Mouse (Mus musculus) neural tube, embryonic 11.5 days (tissue): ENCODE data around the gene Lrp1. TPM values are rescaled to one million over a fixed set of nuclear protein-coding genes. Genes with fewer than 3 reads are reported as not detected.

Experiments used
- ATAC-seq: fragments of 200-750 bp; cut with Nextera tagmentation; 2 replicates; pipeline ENCODE4 v1.8.0; 2017; ENCODE audit warnings: moderate number of reproducible peaks, mild to moderate bottlenecking, moderate TSS enrichment, moderate library complexity; ENCODE audit not compliant: insufficient read depth, low FRiP score, low TSS enrichment
- DNase-seq: peaks from one replicate; pipeline ENCODE4 v3.0.0-alpha.2; 2015; ENCODE audit warnings: low spot score
- H3K27ac ChIP-seq: fragments of 300-500 bp; sonication (generic); 2 replicates; pipeline ENCODE4 v1.5.1; 2014; ENCODE audit warnings: low read depth, mild to moderate bottlenecking, low read length
- H3K27me3 ChIP-seq: fragments of 300-500 bp; sonication (generic); 2 replicates; pipeline ENCODE4 v1.6.1; 2014; ENCODE audit warnings: mild to moderate bottlenecking, low read length, mixed read lengths; ENCODE audit not compliant: control insufficient read depth, insufficient read depth
- H3K36me3 ChIP-seq: fragments of 300-500 bp; sonication (generic); 2 replicates; pipeline ENCODE4 v1.6.1; 2014; ENCODE audit warnings: mild to moderate bottlenecking, low read length, moderate library complexity, mixed read lengths; ENCODE audit not compliant: control insufficient read depth, insufficient read depth
- H3K4me1 ChIP-seq: fragments of 300-500 bp; sonication (generic); 2 replicates; pipeline ENCODE4 v1.6.1; 2014; ENCODE audit warnings: low read length, mixed read lengths; ENCODE audit not compliant: control insufficient read depth, insufficient read depth
- H3K4me2 ChIP-seq: fragments of 300-500 bp; sonication (generic); 2 replicates; pipeline ENCODE4 v1.6.1; 2014; ENCODE audit warnings: low read depth, mild to moderate bottlenecking, moderate library complexity
- H3K4me3 ChIP-seq: fragments of 300-500 bp; sonication (generic); 2 replicates; pipeline ENCODE4 v1.5.1; 2014; ENCODE audit warnings: low read depth, low read length
- H3K9ac ChIP-seq: fragments of 300-500 bp; sonication (generic); 2 replicates; pipeline ENCODE4 v1.6.1; 2014; ENCODE audit warnings: mild to moderate bottlenecking, low read length
- H3K9me3 ChIP-seq: fragments of 300-500 bp; sonication (generic); 2 replicates; pipeline ENCODE4 v1.6.1; 2016; ENCODE audit warnings: low read length; ENCODE audit not compliant: control insufficient read depth
- WGBS: fragments of 180-500 bp; shearing (Covaris S2); extraction: QIAGEN DNeasy Blood & Tissue Kit; methylation state at CpG from one replicate; pipeline ENCODE4 v1.1.7; 2014; 5-methylcytosine and 5-hydroxymethylcytosine counted together
- polyA plus RNA-seq: library from polyadenylated mRNA; unstranded; fragments of >200 nt; fragmentation: Nextera tagmentation; extraction: Ambion mirVana; gene quantifications from 2 replicates; pipeline ENCODE4 v1.2.1, GENCODE M21; 2014

Lrp1 gene
- polyA plus RNA-seq = 60.2 and 68.2 TPM in 2 replicates

- no peaks in the 10 kb centered on the region for H3K9me3 ChIP-seq
- peak within 1 kb of the TSS; percentile 83 for H3K4me2 ChIP-seq
- peaks cover 37% of the 10 kb centered on the region for H3K4me1 ChIP-seq
- ATAC-seq (peak; percentile 79), DNase-seq (peak; percentile 69)
- peak within 1 kb of the TSS; percentile 78 for H3K4me3 ChIP-seq
- WGBS = 0% methylated on average over 22 of the region's 32 CpGs
- peak within 1 kb of the TSS; percentile 86 for H3K27ac ChIP-seq
- H3K9ac ChIP-seq = peak within 1 kb of the TSS; percentile 85
- H3K27me3 ChIP-seq = no peaks in the 10 kb centered on the region
- H3K36me3 ChIP-seq = no peaks in the 10 kb centered on the region
Observed at GRCm38 (mm10) chr10:127620406-127621190, at the start of gene Lrp1. Lrp1 (minus strand) TSS chr10:127621148.

DNA sequence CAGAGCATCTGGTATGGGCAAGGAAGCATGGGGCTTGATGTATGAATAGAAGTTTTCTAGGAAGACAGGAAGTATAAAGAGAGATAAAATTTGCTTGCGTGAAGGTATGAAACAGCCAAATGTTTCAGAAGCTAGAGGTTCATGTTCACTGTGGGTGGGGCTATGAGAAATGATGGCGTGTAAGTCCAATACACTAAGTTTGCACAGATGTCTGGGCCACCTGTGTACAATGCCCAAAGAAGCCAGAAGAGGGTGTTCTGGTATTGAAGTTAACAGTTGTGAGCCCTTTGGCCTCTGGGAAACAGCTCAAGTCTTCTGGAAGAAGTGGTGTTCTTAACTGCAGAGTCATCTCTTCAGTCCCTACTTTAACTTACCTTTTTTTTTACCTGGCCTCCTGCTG lies 49.2 kb upstream of the Lrp1 start:
- ATAC-seq (no peak), DNase-seq (no peak)
- no peak overlapping the region for H3K4me2 ChIP-seq
- H3K27me3 ChIP-seq = peaks cover 26% of the 10 kb centered on the region
- no peaks in the 10 kb centered on the region for H3K9me3 ChIP-seq
- peaks cover 16% of the 10 kb centered on the region; the same call in 1 of the 2 replicates for H3K4me1 ChIP-seq
- no peak overlapping the region for H3K9ac ChIP-seq
- no peak overlapping the region for H3K4me3 ChIP-seq
- H3K27ac ChIP-seq = no peak overlapping the region
- 94% methylated on average over 2 of the region's 2 CpGs for WGBS
- H3K36me3 ChIP-seq = no peaks in the 10 kb centered on the region

GRCm38 (mm10) chr10:127669170-127669569 lies 48.2 kb upstream of the Lrp1 start:
- H3K4me2 ChIP-seq = no peak overlapping the region

DNA sequence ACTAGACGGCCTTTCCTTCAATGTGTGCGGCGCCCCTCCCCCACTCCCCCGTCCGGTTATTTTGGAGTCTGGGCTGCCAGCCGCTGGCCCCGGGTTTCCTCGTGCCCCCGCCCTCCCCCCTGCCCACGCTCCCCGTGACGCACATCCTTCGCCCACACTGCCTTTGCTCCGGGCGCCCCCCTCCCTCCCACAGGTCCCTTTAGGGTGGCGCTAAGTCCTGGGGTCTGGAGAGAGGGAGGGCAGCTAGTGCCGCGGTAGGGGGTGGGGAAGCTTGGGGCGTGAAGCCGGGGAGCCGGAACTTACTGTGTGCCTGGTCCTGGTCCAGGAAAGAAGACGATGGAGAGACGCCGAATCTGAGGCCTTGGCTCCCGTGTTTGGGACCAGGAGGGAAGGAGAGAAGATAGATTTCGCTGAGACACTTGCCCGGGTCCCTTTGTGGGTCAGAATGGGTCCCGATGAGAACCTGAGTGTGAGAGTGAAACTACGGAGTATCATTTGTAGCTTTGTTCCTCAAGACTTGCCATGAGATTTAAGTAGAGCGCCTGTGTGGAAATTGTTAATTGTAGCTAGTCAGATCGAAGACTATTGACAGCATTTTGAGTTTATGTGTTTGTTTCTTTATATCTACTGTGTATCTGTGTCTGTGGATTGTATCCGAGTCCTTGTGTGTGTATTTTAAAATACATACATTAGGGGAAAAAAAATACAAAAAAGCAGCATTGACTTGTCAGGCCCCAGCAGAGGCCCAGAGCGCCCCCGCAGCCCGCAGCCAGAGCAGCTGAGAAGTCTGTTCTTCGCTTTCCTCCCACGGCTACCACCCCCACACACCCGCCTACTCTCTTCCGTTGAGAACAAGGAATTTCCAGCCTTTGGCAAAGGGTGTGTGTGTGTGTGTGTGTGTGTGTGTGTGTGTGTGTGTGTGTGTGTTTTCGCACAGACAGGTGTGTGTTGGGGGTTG lies 47.4 kb upstream of the Lrp1 start, which contains the start of gene Nab2:
Gene Nab2 (minus strand): TSS at position 476 of the 958 bp plus-strand sequence.
- Histone ChIP-seq H3K9me3 (no peaks in the 10 kb centered on the region), H3K9ac (peak within 1 kb of the TSS; percentile 64), H3K4me2 (peak within 1 kb of the TSS; percentile 81), H3K27ac (peak within 1 kb of the TSS; percentile 88), H3K27me3 (peaks cover 44% of the 10 kb centered on the region), H3K4me1 (peaks cover 19% of the 10 kb centered on the region; the same call in 1 of the 2 replicates), H3K4me3 (peak within 1 kb of the TSS; percentile 62), H3K36me3 (no peaks in the 10 kb centered on the region)
- 3% methylated on average over 38 of the region's 40 CpGs for WGBS
- ATAC-seq (0 out of 2 replicates have a peak, but pooled peaks have one; percentile 22), DNase-seq (peak; percentile 66)

More at GRCm38 (mm10) chr10:127669170-127669569, 48.2 kb upstream of the Lrp1 start:
- WGBS = 25% methylated on average over 7 of the region's 7 CpGs
- DNase-seq (no peak), ATAC-seq (no peak)
- Histone ChIP-seq H3K27ac (no peak overlapping the region), H3K36me3 (no peaks in the 10 kb centered on the region), H3K4me1 (peaks cover 16% of the 10 kb centered on the region; the same call in 1 of the 2 replicates), H3K9ac (no peak overlapping the region), H3K9me3 (no peaks in the 10 kb centered on the region), H3K4me3 (no peak overlapping the region), H3K27me3 (peaks cover 36% of the 10 kb centered on the region)

- peaks cover 53% of the 10 kb centered on the region for H3K27me3 ChIP-seq
- peak overlapping the region; percentile 88 for H3K27ac ChIP-seq
- DNase-seq = peak; percentile 81
- peak overlapping the region; percentile 64 for H3K9ac ChIP-seq
- H3K9me3 ChIP-seq = no peaks in the 10 kb centered on the region
- peak; percentile 39; the same call in 1 of the 2 replicates for ATAC-seq
- peak overlapping the region; percentile 81 for H3K4me2 ChIP-seq
- peak overlapping the region; percentile 62 for H3K4me3 ChIP-seq
- H3K4me1 ChIP-seq = peaks cover 24% of the 10 kb centered on the region
- H3K36me3 ChIP-seq = no peaks in the 10 kb centered on the region
- WGBS = 2% methylated on average over 35 of the region's 35 CpGs
Observed at GRCm38 (mm10) chr10:127667269-127668092, 46.5 kb upstream of the Lrp1 start.

- Histone ChIP-seq H3K4me1 (peaks cover 26% of the 10 kb centered on the region), H3K36me3 (no peaks in the 10 kb centered on the region), H3K27ac (peak within 1 kb of the TSS; percentile 88), H3K9ac (peak within 1 kb of the TSS; percentile 64), H3K9me3 (no peaks in the 10 kb centered on the region), H3K27me3 (peaks cover 61% of the 10 kb centered on the region), H3K4me3 (peak within 1 kb of the TSS; percentile 62), H3K4me2 (peak within 1 kb of the TSS; percentile 81)
- ATAC-seq (peak; percentile 48; the same call in 1 of the 2 replicates), DNase-seq (peak; percentile 71)
- WGBS = under 1% methylated on average over 59 of the region's 73 CpGs
Observed at GRCm38 (mm10) chr10:127666501-127667268, 45.7 kb upstream of the Lrp1 start, which contains the start of gene Nemp1. Nemp1 (plus strand) TSS chr10:127666901.

DNA sequence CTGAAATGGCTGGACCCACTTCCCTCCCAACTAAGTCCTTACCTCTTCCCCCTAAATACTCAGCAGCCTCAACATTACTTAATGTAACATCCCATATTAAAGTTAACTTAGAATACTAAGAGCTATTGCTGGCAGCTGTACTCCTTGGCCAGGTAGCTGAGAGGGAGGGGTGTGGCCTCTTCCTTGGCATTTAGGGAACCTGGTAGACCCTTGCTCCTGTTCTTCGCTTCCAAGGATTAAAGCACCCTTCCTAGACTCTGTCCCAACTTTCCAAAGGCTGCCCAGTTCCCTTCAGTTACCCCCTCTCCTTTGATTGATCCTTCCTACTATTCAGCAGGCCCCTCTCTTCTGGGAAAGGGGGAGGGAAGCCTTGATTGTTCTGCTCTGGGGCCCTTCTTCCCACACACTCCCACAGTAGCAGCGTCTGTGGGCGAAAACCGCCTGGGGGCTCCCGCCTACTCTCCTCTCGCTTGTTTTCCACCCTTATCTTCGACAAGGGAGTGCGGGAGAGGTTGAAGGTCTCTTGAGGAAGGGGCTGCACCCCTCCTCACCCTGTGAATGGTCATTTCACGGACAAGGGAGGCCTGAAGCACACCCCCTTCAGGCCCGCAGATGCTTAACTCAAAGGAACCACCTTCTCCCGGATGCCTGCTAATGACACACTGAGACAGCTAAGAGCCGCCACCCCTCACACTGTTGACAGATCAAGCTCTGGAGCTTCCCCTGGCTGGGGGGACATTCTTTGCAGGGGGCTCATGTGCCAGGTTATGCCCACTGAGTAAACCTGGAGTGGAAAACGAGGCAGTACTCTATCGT lies 44.6 kb upstream of the Lrp1 start:
- WGBS = 2% methylated on average over 14 of the region's 14 CpGs
- H3K4me2 ChIP-seq = peak overlapping the region; percentile 81
- peak overlapping the region; percentile 62 for H3K4me3 ChIP-seq
- peaks cover 71% of the 10 kb centered on the region for H3K27me3 ChIP-seq
- ATAC-seq (no peak), DNase-seq (peak; percentile 41)
- H3K4me1 ChIP-seq = peaks cover 27% of the 10 kb centered on the region
- no peak overlapping the region for H3K27ac ChIP-seq
- H3K9ac ChIP-seq = peak overlapping the region; percentile 58
- no peaks in the 10 kb centered on the region for H3K9me3 ChIP-seq
- no peaks in the 10 kb centered on the region for H3K36me3 ChIP-seq
